28 mouse cellular contexts compared by ENCODE assay signal in genomic region chr3:148564716-148565115, GRCm38 (mm10).
"Had no signal": no experiment of that assay in that cellular context is flagged by ENCODE, and none has a peak within 500 bp of the region (broad histone marks: within the 10 kb centered on the region; RNA-seq: fewer than 3 reads in every experiment).

No protein-coding gene starts in this region.

- H3K27ac ChIP-seq: embryonic facial prominence, embryonic 10.5 days; embryonic facial prominence, embryonic 12.5 days; embryonic facial prominence, embryonic 13.5 days; embryonic facial prominence, embryonic 15.5 days; forebrain, embryonic 10.5 days; forebrain, embryonic 12.5 days; forebrain, embryonic 13.5 days; forebrain, embryonic 15.5 days; gastrocnemius, adult 2 months; heart, adult 2 months had no signal

- ATAC-seq: forebrain, embryonic 13.5 days; forebrain, embryonic 14.5 days; forebrain, embryonic 15.5 days; forebrain, embryonic 16.5 days; forebrain, postnatal 0 days had no signal

- H3K9ac ChIP-seq: embryonic facial prominence, embryonic 12.5 days; embryonic facial prominence, embryonic 13.5 days; embryonic facial prominence, embryonic 15.5 days; forebrain, embryonic 12.5 days; forebrain, embryonic 13.5 days; forebrain, embryonic 15.5 days; forebrain, postnatal 0 days had no signal

- H3K4me3 ChIP-seq: embryonic facial prominence, embryonic 10.5 days; embryonic facial prominence, embryonic 12.5 days; embryonic facial prominence, embryonic 13.5 days; embryonic facial prominence, embryonic 15.5 days; erythroblast, embryonic 14.5 days; forebrain, embryonic 10.5 days; forebrain, embryonic 12.5 days; forebrain, embryonic 13.5 days; forebrain, embryonic 15.5 days; gastrocnemius, adult 2 months; heart, adult 2 months had no signal

- H3K36me3 ChIP-seq: embryonic facial prominence, embryonic 10.5 days; embryonic facial prominence, embryonic 12.5 days; embryonic facial prominence, embryonic 13.5 days; embryonic facial prominence, embryonic 15.5 days; forebrain, embryonic 10.5 days; forebrain, embryonic 12.5 days; forebrain, embryonic 15.5 days had no signal

- H3K4me2 ChIP-seq: embryonic facial prominence, embryonic 12.5 days; embryonic facial prominence, embryonic 13.5 days; embryonic facial prominence, embryonic 15.5 days; forebrain, embryonic 12.5 days; forebrain, embryonic 13.5 days; forebrain, embryonic 15.5 days had no signal

- H3K9me3 ChIP-seq: embryonic facial prominence, embryonic 10.5 days; embryonic facial prominence, embryonic 12.5 days; embryonic facial prominence, embryonic 13.5 days; embryonic facial prominence, embryonic 15.5 days; forebrain, embryonic 10.5 days; forebrain, embryonic 12.5 days; forebrain, embryonic 13.5 days; forebrain, embryonic 15.5 days had no signal

- H3K27me3 ChIP-seq: embryonic facial prominence, embryonic 12.5 days; embryonic facial prominence, embryonic 13.5 days; embryonic facial prominence, embryonic 15.5 days; forebrain, embryonic 12.5 days; forebrain, embryonic 13.5 days; forebrain, embryonic 15.5 days had no signal

- DNase-seq: cerebellum, adult 2 months; cerebellum, adult 8-10 months; cerebellum, adult 9-10 months; cerebellum, adult 9-11 months; cerebellum, postnatal 10 days; cerebellum, postnatal 14 days; cerebellum, postnatal 25 days; cerebellum, postnatal 36 days; embryo, embryonic 11 days; forebrain, postnatal 0 days; gastrocnemius, adult 2 months; gastrocnemius, postnatal 10 days; gastrocnemius, postnatal 14 days; gastrocnemius, postnatal 25 days; gastrocnemius, postnatal 36 days; heart, adult 18-20 months; heart, adult 2 months had no signal

- H3K4me1 ChIP-seq: embryonic facial prominence, embryonic 13.5 days; embryonic facial prominence, embryonic 15.5 days; forebrain, embryonic 10.5 days; forebrain, embryonic 12.5 days had no signal
